Mouse (Mus musculus) testis, adult 10 weeks (tissue): ENCODE data around the gene Stard5. TPM values are rescaled to one million over a fixed set of nuclear protein-coding genes. Genes with fewer than 3 reads are reported as not detected.

Source experiments
- polyA plus RNA-seq: library from polyadenylated mRNA; stranded (reverse); fragments of 350-450 nt; fragmentation: Illumina TruSeq; extraction: RNeasy Lipid Tissue Mini Kit (QIAGEN cat#74804); gene quantifications from one replicate; pipeline ENCODE4 v1.2.3, GENCODE M21; 2014; ENCODE audit warnings: low read depth, low replicate concordance

Gene Stard5
- polyA plus RNA-seq = 5.7 TPM

GRCm38 (mm10) chr7:83631828-83632681, at the start of gene Stard5:
Gene Stard5, plus strand, starts transcription at chr7:83631959.

GRCm38 (mm10) chr7:83584639-83585471, 46.9 kb upstream of the Stard5 start, which contains the start of gene Tmc3:
Gene Tmc3, plus strand, starts transcription at chr7:83584927.

Other genes with a start within 250 kb of the Stard5 start
- 0.18 TPM for gene Tmc3, start 47.0 kb upstream of the Stard5 start, polyA plus RNA-seq
- 0.34 TPM for gene Il16, start 113.8 kb downstream of the Stard5 start, polyA plus RNA-seq
- gene Cfap161, start 162.9 kb downstream of the Stard5 start, polyA plus RNA-seq = 126 TPM